Mouse (Mus musculus): ENCODE results near the gene Msrb3. TPM values are rescaled to one million over a fixed set of nuclear protein-coding genes. Genes with fewer than 3 reads are reported as not detected.
"Not testable (repeated sequence)": the region's sequence is repeated elsewhere in the genome, so short reads cannot be mapped to it uniquely, and the experiment has no call there.

Gene Msrb3
- total RNA-seq, 2 experiments from 2014 or later: 6.4 to 7.2 TPM

- intact Hi-C loops (cut with DNase I): no loop called here
- Histone ChIP-seq H3K27ac (no peak overlapping the region), H3K4me3 (no peak overlapping the region)
- DNase-seq (ENCODE audit: extremely low spot score in 1 of 2, low spot score in 2 of 2): no peak
- TF ChIP-seq CTCF (IDR thresholded peaks at IDR 0.05): no peak
These were observed 146.4 kb downstream of the Msrb3 start for GRCm38 (mm10) chr10:120752454-120752853.

GRCm38 (mm10) chr10:120751821-120752261, 147.1 kb downstream of the Msrb3 start:
- Histone ChIP-seq H3K4me3 (no peak overlapping the region), H3K27ac (no peak overlapping the region)
- no peak for DNase-seq (ENCODE audit: extremely low spot score in 1 of 2, low spot score in 2 of 2)
- intact Hi-C loops (cut with DNase I): no loop called here
- no peak for TF ChIP-seq CTCF (IDR thresholded peaks at IDR 0.05)

GRCm38 (mm10) chr10:120751295-120751722, 147.6 kb downstream of the Msrb3 start:
- no peak overlapping the region for H3K27ac ChIP-seq

GRCm38 (mm10) chr10:120749556-120749955, 149.3 kb downstream of the Msrb3 start:
- H3K4me3 ChIP-seq; H3K27ac ChIP-seq; intact Hi-C loops (cut with DNase I); DNase-seq (ENCODE audit: extremely low spot score in 1 of 2, low spot score in 2 of 2): not testable (repeated sequence)

More at GRCm38 (mm10) chr10:120751295-120751722, 147.6 kb downstream of the Msrb3 start:
- no peak overlapping the region for H3K4me3 ChIP-seq
- intact Hi-C loops (cut with DNase I): no loop called here
- DNase-seq (ENCODE audit: extremely low spot score in 1 of 2, low spot score in 2 of 2): peak; percentile 12 to 18
- no peak for TF ChIP-seq CTCF (IDR thresholded peaks at IDR 0.05)

- intact Hi-C loops (cut with DNase I): no loop called here
- TF ChIP-seq CTCF (IDR thresholded peaks at IDR 0.05): no peak
- no peak for DNase-seq (ENCODE audit: extremely low spot score in 1 of 2, low spot score in 2 of 2)
- H3K4me3 ChIP-seq: no peak overlapping the region
- no peak overlapping the region for H3K27ac ChIP-seq
These were observed 150.7 kb downstream of the Msrb3 start for GRCm38 (mm10) chr10:120748156-120748555.

GRCm38 (mm10) chr10:120745138-120745856, 153.6 kb downstream of the Msrb3 start:
- no peak overlapping the region for H3K27ac ChIP-seq
- H3K4me3 ChIP-seq: peak overlapping the region; percentile 11; the same call in 1 of the 2 replicates
- DNase-seq (ENCODE audit: extremely low spot score in 1 of 2, low spot score in 2 of 2): peak; percentile 23 to 42
- no peak for TF ChIP-seq CTCF (IDR thresholded peaks at IDR 0.05)
- intact Hi-C loops (cut with DNase I): no loop called here

GRCm38 (mm10) chr10:120744441-120745137, 154.3 kb downstream of the Msrb3 start:
- TF ChIP-seq CTCF (IDR thresholded peaks at IDR 0.05): no peak
- intact Hi-C loops (cut with DNase I): no loop called here
- no peak for DNase-seq (ENCODE audit: extremely low spot score in 1 of 2, low spot score in 2 of 2)
- Histone ChIP-seq H3K27ac (no peak overlapping the region), H3K4me3 (no peak overlapping the region; the same call in 1 of the 2 replicates)

- H3K4me3 ChIP-seq: no peak overlapping the region
- intact Hi-C loops (cut with DNase I): no loop called here
- DNase-seq (ENCODE audit: extremely low spot score in 1 of 2, low spot score in 2 of 2): no peak
- H3K27ac ChIP-seq: no peak overlapping the region
- TF ChIP-seq CTCF (IDR thresholded peaks at IDR 0.05): no peak
These were observed 162.3 kb downstream of the Msrb3 start for GRCm38 (mm10) chr10:120736508-120737069.

GRCm38 (mm10) chr10:120735722-120736507, 163.0 kb downstream of the Msrb3 start:
- Histone ChIP-seq H3K27ac (no peak overlapping the region), H3K4me3 (no peak overlapping the region)
- DNase-seq (ENCODE audit: extremely low spot score in 1 of 2, low spot score in 2 of 2): no peak
- no peak for TF ChIP-seq CTCF (IDR thresholded peaks at IDR 0.05)
- intact Hi-C loops (cut with DNase I): no loop called here

GRCm38 (mm10) chr10:120734364-120734763, 164.5 kb downstream of the Msrb3 start:
- Histone ChIP-seq H3K4me3 (no peak overlapping the region), H3K27ac (no peak overlapping the region)
- DNase-seq (ENCODE audit: extremely low spot score in 1 of 2, low spot score in 2 of 2): no peak
- TF ChIP-seq CTCF (IDR thresholded peaks at IDR 0.05): no peak
- intact Hi-C loops (cut with DNase I): no loop called here

Other genes starting within 250 kb of the Msrb3 start
- 10 to 100 TPM; 38.2 to 39.5 TPM for gene Lemd3, start 80.2 kb upstream of the Msrb3 start, total RNA-seq (2021)
- gene Wif1, start 134.9 kb upstream of the Msrb3 start, total RNA-seq (2021): 1 to 10 TPM; 1.4 to 1.7 TPM

Measured in left cerebral cortex, adult 2 months (tissue).